Mouse (Mus musculus): ENCODE measurements around the gene Psme3. TPM values are rescaled to one million over a fixed set of nuclear protein-coding genes. Genes with fewer than 3 reads are reported as not detected.

The Psme3 gene
- polyA plus RNA-seq, 1 experiment from 2014 or later = 137 TPM

DNA sequence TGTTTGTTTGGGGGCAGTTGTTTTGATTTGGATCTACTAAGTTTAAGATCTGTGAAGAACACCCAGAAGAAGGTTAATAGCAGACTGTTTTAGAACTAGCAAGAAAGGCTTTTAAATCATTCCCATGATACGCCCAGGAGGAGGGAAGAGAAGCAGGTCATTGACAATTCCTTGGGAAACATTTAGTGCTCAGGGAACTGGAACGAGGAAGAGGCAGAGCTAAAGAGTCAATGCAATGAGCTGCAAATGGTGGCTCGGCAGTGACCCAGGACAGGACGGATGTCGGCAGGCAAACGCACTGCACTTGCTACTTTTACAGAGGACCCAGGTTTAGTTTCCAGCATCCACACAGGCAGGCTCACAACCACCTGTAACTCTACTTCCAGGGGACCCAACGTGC, 35.2 kb upstream of the Psme3 start:
- Histone ChIP-seq H3K27ac (ENCODE audit: low read length) (no peak overlapping the region), H3K4me1 (replicated peaks; ENCODE audit: control insufficient read depth, insufficient read depth, low read length) (peaks cover 24% of the 10 kb centered on the region), H3K9me3 (ENCODE audit: control insufficient read depth, low read length) (no peaks in the 10 kb centered on the region), H3K27me3 (replicated peaks; ENCODE audit: control insufficient read depth, insufficient read depth, low read length) (no peaks in the 10 kb centered on the region), H3K4me3 (replicated peaks; ENCODE audit: low read length) (no peak overlapping the region), H3K36me3 (ENCODE audit: control insufficient read depth, insufficient read depth) (no peaks in the 10 kb centered on the region), H3K9ac (replicated peaks; ENCODE audit: low read depth, low read length) (no peak overlapping the region), H3K4me2 (ENCODE audit: low read length) (no peak overlapping the region)
- 60% methylated on average over 7 of the region's 7 CpGs for WGBS
- ATAC-seq = no peak

GRCm38 (mm10) chr11:101282896-101283295, 33.1 kb upstream of the Psme3 start:
- Histone ChIP-seq H3K9me3 (ENCODE audit: control insufficient read depth, low read length) (no peaks in the 10 kb centered on the region), H3K4me3 (replicated peaks; ENCODE audit: low read length) (no peak overlapping the region), H3K36me3 (ENCODE audit: control insufficient read depth, insufficient read depth) (peaks cover 6% of the 10 kb centered on the region), H3K4me2 (ENCODE audit: low read length) (no peak overlapping the region), H3K9ac (replicated peaks; ENCODE audit: low read depth, low read length) (no peak overlapping the region), H3K27ac (ENCODE audit: low read length) (no peak overlapping the region), H3K27me3 (replicated peaks; ENCODE audit: control insufficient read depth, insufficient read depth, low read length) (no peaks in the 10 kb centered on the region), H3K4me1 (replicated peaks; ENCODE audit: control insufficient read depth, insufficient read depth, low read length) (peaks cover 9% of the 10 kb centered on the region)
- ATAC-seq = no peak
- 7% methylated on average over 5 of the region's 5 CpGs for WGBS

GRCm38 (mm10) chr11:101283805-101284204, 32.2 kb upstream of the Psme3 start:
- Histone ChIP-seq H3K4me3 (replicated peaks; ENCODE audit: low read length) (no peak overlapping the region), H3K27ac (ENCODE audit: low read length) (no peak overlapping the region), H3K27me3 (replicated peaks; ENCODE audit: control insufficient read depth, insufficient read depth, low read length) (no peaks in the 10 kb centered on the region), H3K36me3 (ENCODE audit: control insufficient read depth, insufficient read depth) (peaks cover 9% of the 10 kb centered on the region), H3K9ac (replicated peaks; ENCODE audit: low read depth, low read length) (no peak overlapping the region), H3K4me1 (replicated peaks; ENCODE audit: control insufficient read depth, insufficient read depth, low read length) (peaks cover 5% of the 10 kb centered on the region; the same call in 1 of the 2 replicates), H3K9me3 (ENCODE audit: control insufficient read depth, low read length) (no peaks in the 10 kb centered on the region), H3K4me2 (ENCODE audit: low read length) (no peak overlapping the region)
- no peak for ATAC-seq
- 69% methylated on average over 4 of the region's 4 CpGs for WGBS

DNA sequence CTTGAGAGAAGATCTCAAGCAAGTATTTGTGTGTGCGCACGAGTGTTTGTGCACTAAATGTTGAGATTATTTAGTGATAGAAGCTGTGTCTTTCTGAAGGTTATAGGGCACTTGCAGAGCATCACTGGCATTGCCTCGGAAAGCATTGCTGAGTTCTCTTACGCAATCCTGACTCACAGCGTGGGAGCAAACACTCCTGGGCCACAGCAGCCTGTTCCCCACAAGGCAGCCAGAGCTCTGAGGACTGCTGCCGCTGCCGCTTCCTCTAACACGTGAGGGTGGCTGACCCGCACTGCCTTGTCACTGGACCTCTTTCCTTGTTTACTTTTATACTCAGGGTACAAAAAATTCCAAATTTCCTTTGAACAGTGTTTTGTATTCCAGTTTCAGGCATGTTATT, 28.7 kb upstream of the Psme3 start:
- no peak overlapping the region for H3K4me2 ChIP-seq (ENCODE audit: low read length)
- H3K27me3 ChIP-seq (replicated peaks; ENCODE audit: control insufficient read depth, insufficient read depth, low read length) = no peaks in the 10 kb centered on the region
- H3K36me3 ChIP-seq (ENCODE audit: control insufficient read depth, insufficient read depth) = peaks cover 21% of the 10 kb centered on the region
- H3K9ac ChIP-seq (replicated peaks; ENCODE audit: low read depth, low read length) = no peak overlapping the region
- no peaks in the 10 kb centered on the region for H3K4me1 ChIP-seq (replicated peaks; ENCODE audit: control insufficient read depth, insufficient read depth, low read length)
- ATAC-seq = no peak
- no peaks in the 10 kb centered on the region for H3K9me3 ChIP-seq (ENCODE audit: control insufficient read depth, low read length)
- no peak overlapping the region for H3K4me3 ChIP-seq (replicated peaks; ENCODE audit: low read length)
- WGBS = 88% methylated on average over 9 of the region's 9 CpGs
- H3K27ac ChIP-seq (ENCODE audit: low read length) = no peak overlapping the region

DNA sequence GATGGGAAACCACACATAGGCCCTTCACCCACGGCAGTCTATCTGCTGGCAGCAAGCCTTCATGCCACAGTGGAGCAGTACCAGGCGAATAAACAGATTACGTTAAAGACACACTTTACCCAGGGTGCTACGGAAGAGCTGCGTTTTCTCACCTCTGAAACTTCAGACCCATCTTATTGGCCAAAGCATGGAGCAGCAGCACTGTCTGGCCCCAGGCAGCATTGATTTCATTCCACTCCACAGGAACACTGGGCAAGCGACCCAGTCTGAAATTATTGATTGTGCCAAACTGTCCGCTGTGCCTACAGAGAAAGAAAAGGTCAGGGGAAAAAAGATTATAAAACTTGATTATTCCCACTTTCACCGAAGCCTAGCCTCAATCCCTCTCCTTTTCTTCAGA, 24.8 kb upstream of the Psme3 start:
- Histone ChIP-seq H3K4me2 (ENCODE audit: low read length) (no peak overlapping the region), H3K27me3 (replicated peaks; ENCODE audit: control insufficient read depth, insufficient read depth, low read length) (no peaks in the 10 kb centered on the region), H3K4me1 (replicated peaks; ENCODE audit: control insufficient read depth, insufficient read depth, low read length) (no peaks in the 10 kb centered on the region), H3K36me3 (ENCODE audit: control insufficient read depth, insufficient read depth) (peaks cover 24% of the 10 kb centered on the region), H3K9ac (replicated peaks; ENCODE audit: low read depth, low read length) (no peak overlapping the region), H3K27ac (ENCODE audit: low read length) (no peak overlapping the region), H3K9me3 (ENCODE audit: control insufficient read depth, low read length) (no peaks in the 10 kb centered on the region), H3K4me3 (replicated peaks; ENCODE audit: low read length) (no peak overlapping the region)
- ATAC-seq = no peak
- 95% methylated on average over 8 of the region's 8 CpGs for WGBS

GRCm38 (mm10) chr11:101295191-101295590, 20.8 kb upstream of the Psme3 start:
- Histone ChIP-seq H3K36me3 (ENCODE audit: control insufficient read depth, insufficient read depth) (peaks cover 9% of the 10 kb centered on the region), H3K4me1 (replicated peaks; ENCODE audit: control insufficient read depth, insufficient read depth, low read length) (peaks cover 2% of the 10 kb centered on the region; the same call in 1 of the 2 replicates), H3K27me3 (replicated peaks; ENCODE audit: control insufficient read depth, insufficient read depth, low read length) (no peaks in the 10 kb centered on the region), H3K4me2 (ENCODE audit: low read length) (no peak overlapping the region), H3K27ac (ENCODE audit: low read length) (no peak overlapping the region), H3K9me3 (ENCODE audit: control insufficient read depth, low read length) (no peaks in the 10 kb centered on the region), H3K4me3 (replicated peaks; ENCODE audit: low read length) (no peak overlapping the region), H3K9ac (replicated peaks; ENCODE audit: low read depth, low read length) (no peak overlapping the region)
- no peak for ATAC-seq
- 92% methylated on average over 8 of the region's 8 CpGs for WGBS

- peaks cover 14% of the 10 kb centered on the region for H3K4me1 ChIP-seq (replicated peaks; ENCODE audit: control insufficient read depth, insufficient read depth, low read length)
- peak overlapping the region; percentile 96 for H3K4me3 ChIP-seq (replicated peaks; ENCODE audit: low read length)
- H3K9ac ChIP-seq (replicated peaks; ENCODE audit: low read depth, low read length) = peak overlapping the region; percentile 83; the same call in 1 of the 2 replicates
- H3K9me3 ChIP-seq (ENCODE audit: control insufficient read depth, low read length) = no peaks in the 10 kb centered on the region
- 67% methylated on average over 7 of the region's 7 CpGs for WGBS
- no peaks in the 10 kb centered on the region for H3K36me3 ChIP-seq (ENCODE audit: control insufficient read depth, insufficient read depth)
- no peaks in the 10 kb centered on the region for H3K27me3 ChIP-seq (replicated peaks; ENCODE audit: control insufficient read depth, insufficient read depth, low read length)
- peak overlapping the region; percentile 99 for H3K4me2 ChIP-seq (ENCODE audit: low read length)
- H3K27ac ChIP-seq (ENCODE audit: low read length) = no peak overlapping the region
- no peak for ATAC-seq
Observed at GRCm38 (mm10) chr11:101300881-101301280, 15.1 kb upstream of the Psme3 start.

DNA sequence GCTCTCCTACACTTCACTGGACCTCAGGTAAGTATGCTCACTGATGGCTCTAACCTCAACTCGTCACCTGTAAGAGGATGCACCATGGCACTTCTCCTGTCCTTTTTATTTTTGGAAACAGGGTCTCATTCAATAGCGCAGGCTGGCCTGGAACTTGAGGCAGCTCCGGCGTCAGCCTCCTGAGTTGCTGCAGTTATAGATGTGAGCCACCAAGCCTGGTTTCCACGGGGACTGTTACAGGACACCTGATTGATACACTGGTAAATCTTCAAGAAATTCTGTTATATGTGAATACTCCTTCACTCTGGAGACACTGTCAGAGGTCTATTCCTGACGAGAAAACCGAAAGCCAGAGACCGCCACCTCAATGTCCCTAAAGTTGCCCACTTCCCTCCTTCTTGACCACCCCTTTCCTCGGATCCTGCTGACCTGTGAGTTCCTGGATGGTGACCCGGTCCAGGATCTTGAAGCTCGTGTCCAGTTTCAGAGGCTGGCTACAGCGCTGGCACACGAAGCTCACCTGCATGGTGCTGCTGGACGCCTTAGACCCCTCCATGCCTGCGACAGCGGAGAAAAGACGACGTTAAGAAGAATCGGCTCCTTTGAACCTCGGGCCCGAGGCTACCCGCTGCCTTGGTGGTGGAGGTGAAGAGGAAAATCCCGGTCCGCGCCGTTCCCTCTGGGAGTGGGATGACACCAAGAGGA, 14.6 kb upstream of the Psme3 start:
- Histone ChIP-seq H3K27ac (ENCODE audit: low read length) (no peak overlapping the region), H3K4me2 (ENCODE audit: low read length) (peak overlapping the region; percentile 99), H3K27me3 (replicated peaks; ENCODE audit: control insufficient read depth, insufficient read depth, low read length) (no peaks in the 10 kb centered on the region), H3K4me3 (replicated peaks; ENCODE audit: low read length) (peak overlapping the region; percentile 96), H3K9me3 (ENCODE audit: control insufficient read depth, low read length) (no peaks in the 10 kb centered on the region), H3K36me3 (ENCODE audit: control insufficient read depth, insufficient read depth) (no peaks in the 10 kb centered on the region), H3K4me1 (replicated peaks; ENCODE audit: control insufficient read depth, insufficient read depth, low read length) (peaks cover 14% of the 10 kb centered on the region), H3K9ac (replicated peaks; ENCODE audit: low read depth, low read length) (peak overlapping the region; percentile 83)
- WGBS = 14% methylated on average over 26 of the region's 26 CpGs
- ATAC-seq = peak; percentile 43; the same call in 1 of the 2 replicates

- H3K4me2 ChIP-seq (ENCODE audit: low read length) = peak within 1 kb of the TSS; percentile 99
- no peaks in the 10 kb centered on the region for H3K36me3 ChIP-seq (ENCODE audit: control insufficient read depth, insufficient read depth)
- H3K27me3 ChIP-seq (replicated peaks; ENCODE audit: control insufficient read depth, insufficient read depth, low read length) = no peaks in the 10 kb centered on the region; the same call in 1 of the 2 replicates
- peak within 1 kb of the TSS; percentile 83 for H3K9ac ChIP-seq (replicated peaks; ENCODE audit: low read depth, low read length)
- 7% methylated on average over 39 of the region's 39 CpGs for WGBS
- H3K27ac ChIP-seq (ENCODE audit: low read length) = no peak within 1 kb of the TSS
- H3K4me1 ChIP-seq (replicated peaks; ENCODE audit: control insufficient read depth, insufficient read depth, low read length) = peaks cover 14% of the 10 kb centered on the region
- H3K9me3 ChIP-seq (ENCODE audit: control insufficient read depth, low read length) = no peaks in the 10 kb centered on the region
- ATAC-seq = peak; percentile 97
- H3K4me3 ChIP-seq (replicated peaks; ENCODE audit: low read length) = peak within 1 kb of the TSS; percentile 96
Observed at GRCm38 (mm10) chr11:101302004-101302798, 13.8 kb upstream of the Psme3 start, which contains the start of gene Becn1. Gene Becn1, minus strand, starts transcription at chr11:101302286.
